Mouse (Mus musculus): ENCODE data around the gene Sync. TPM values are rescaled to one million over a fixed set of nuclear protein-coding genes. Genes with fewer than 3 reads are reported as not detected.

The Sync gene
- polyA plus RNA-seq, 1 experiment from 2014 or later: 1.8 TPM

- peaks cover 10% of the 10 kb centered on the region for H3K4me1 ChIP-seq
- ATAC-seq (ENCODE audit: low FRiP score): no peak
- 67% methylated on average over 5 of the region's 5 CpGs for WGBS
These were observed 20.6 kb upstream of the Sync start for GRCm38 (mm10) chr4:129266821-129267220.

GRCm38 (mm10) chr4:129268698-129269097 lies 18.7 kb upstream of the Sync start:
- WGBS: 35% methylated on average over 1 of the region's 1 CpGs
- Histone ChIP-seq H3K9me3 (replicated peaks) (no peaks in the 10 kb centered on the region), H3K4me3 (no peak overlapping the region), H3K27me3 (no peaks in the 10 kb centered on the region), H3K4me2 (replicated peaks) (no peak overlapping the region), H3K27ac (no peak overlapping the region), H3K4me1 (peaks cover 5% of the 10 kb centered on the region), H3K36me3 (no peaks in the 10 kb centered on the region), H3K9ac (no peak overlapping the region)
- ATAC-seq (ENCODE audit: low FRiP score): no peak

More at GRCm38 (mm10) chr4:129266821-129267220, 20.6 kb upstream of the Sync start:
- Histone ChIP-seq H3K4me3 (no peak overlapping the region), H3K9ac (no peak overlapping the region), H3K36me3 (no peaks in the 10 kb centered on the region), H3K27ac (no peak overlapping the region), H3K4me2 (replicated peaks) (no peak overlapping the region), H3K27me3 (no peaks in the 10 kb centered on the region), H3K9me3 (replicated peaks) (no peaks in the 10 kb centered on the region)

- Histone ChIP-seq H3K9ac (no peak overlapping the region), H3K4me2 (replicated peaks) (no peak overlapping the region), H3K27me3 (no peaks in the 10 kb centered on the region), H3K4me1 (peaks cover 4% of the 10 kb centered on the region; the same call in 1 of the 2 replicates), H3K4me3 (no peak overlapping the region), H3K27ac (no peak overlapping the region), H3K9me3 (replicated peaks) (no peaks in the 10 kb centered on the region), H3K36me3 (no peaks in the 10 kb centered on the region)
- ATAC-seq (ENCODE audit: low FRiP score): no peak
- 27% methylated on average over 15 of the region's 15 CpGs for WGBS
These were observed 15.2 kb upstream of the Sync start for GRCm38 (mm10) chr4:129271991-129272755.

GRCm38 (mm10) chr4:129272756-129273046 lies 14.7 kb upstream of the Sync start:
- Histone ChIP-seq H3K4me3 (no peak overlapping the region), H3K4me1 (peaks cover 4% of the 10 kb centered on the region; the same call in 1 of the 2 replicates), H3K9me3 (replicated peaks) (no peaks in the 10 kb centered on the region), H3K4me2 (replicated peaks) (no peak overlapping the region), H3K27ac (no peak overlapping the region), H3K27me3 (no peaks in the 10 kb centered on the region), H3K36me3 (no peaks in the 10 kb centered on the region), H3K9ac (no peak overlapping the region)
- ATAC-seq (ENCODE audit: low FRiP score): no peak
- 50% methylated on average over 5 of the region's 5 CpGs for WGBS

GRCm38 (mm10) chr4:129276453-129276865 lies 11.0 kb upstream of the Sync start:
- peak; percentile 73 for ATAC-seq (ENCODE audit: low FRiP score)
- no peak overlapping the region for H3K9ac ChIP-seq
- H3K4me1 ChIP-seq: peaks cover 4% of the 10 kb centered on the region; the same call in 1 of the 2 replicates
- 3% methylated on average over 18 of the region's 18 CpGs for whole genome bisulfite sequencing
- no peak overlapping the region for H3K27ac ChIP-seq
- no peaks in the 10 kb centered on the region for H3K9me3 ChIP-seq (replicated peaks)
- H3K4me2 ChIP-seq (replicated peaks): no peak overlapping the region
- H3K36me3 ChIP-seq: no peaks in the 10 kb centered on the region
- no peaks in the 10 kb centered on the region for H3K27me3 ChIP-seq
- H3K4me3 ChIP-seq: no peak overlapping the region

- WGBS: 82% methylated on average over 5 of the region's 5 CpGs
- Histone ChIP-seq H3K36me3 (no peaks in the 10 kb centered on the region), H3K4me3 (no peak overlapping the region), H3K4me1 (peaks cover 15% of the 10 kb centered on the region), H3K9ac (no peak overlapping the region), H3K27me3 (peaks cover 14% of the 10 kb centered on the region), H3K9me3 (replicated peaks) (no peaks in the 10 kb centered on the region), H3K4me2 (replicated peaks) (no peak overlapping the region), H3K27ac (no peak overlapping the region)
- no peak for ATAC-seq (ENCODE audit: low FRiP score)
These were observed 4.6 kb upstream of the Sync start for GRCm38 (mm10) chr4:129282786-129283185.

- no peaks in the 10 kb centered on the region for H3K36me3 ChIP-seq
- WGBS: 88% methylated on average over 5 of the region's 5 CpGs
- H3K9me3 ChIP-seq (replicated peaks): no peaks in the 10 kb centered on the region
- H3K9ac ChIP-seq: no peak overlapping the region
- no peak for ATAC-seq (ENCODE audit: low FRiP score)
- H3K4me3 ChIP-seq: no peak overlapping the region
- peaks cover 16% of the 10 kb centered on the region for H3K27me3 ChIP-seq
- H3K4me2 ChIP-seq (replicated peaks): no peak overlapping the region
- no peak overlapping the region for H3K27ac ChIP-seq
- peaks cover 15% of the 10 kb centered on the region for H3K4me1 ChIP-seq
These were observed 4.2 kb upstream of the Sync start for GRCm38 (mm10) chr4:129283226-129283625.

GRCm38 (mm10) chr4:129284685-129285084 lies 2.7 kb upstream of the Sync start:
- Histone ChIP-seq H3K4me3 (no peak overlapping the region), H3K27ac (no peak overlapping the region), H3K9me3 (replicated peaks) (no peaks in the 10 kb centered on the region), H3K27me3 (peaks cover 16% of the 10 kb centered on the region), H3K36me3 (no peaks in the 10 kb centered on the region), H3K9ac (no peak overlapping the region), H3K4me2 (replicated peaks) (no peak overlapping the region), H3K4me1 (peaks cover 15% of the 10 kb centered on the region)
- no peak for ATAC-seq (ENCODE audit: low FRiP score)
- WGBS: 89% methylated on average over 2 of the region's 2 CpGs

- peak overlapping the region; percentile 95 for H3K4me2 ChIP-seq (replicated peaks)
- no peaks in the 10 kb centered on the region for H3K36me3 ChIP-seq
- ATAC-seq (ENCODE audit: low FRiP score): peak; percentile 54; the same call in 1 of the 2 replicates
- no peak overlapping the region for H3K27ac ChIP-seq
- peaks cover 16% of the 10 kb centered on the region for H3K27me3 ChIP-seq
- peaks cover 15% of the 10 kb centered on the region for H3K4me1 ChIP-seq
- H3K4me3 ChIP-seq: 0 out of 2 replicates have a peak overlapping the region, but pooled peaks have one; percentile 48
- 65% methylated on average over 5 of the region's 5 CpGs for WGBS
- no peak overlapping the region for H3K9ac ChIP-seq
- no peaks in the 10 kb centered on the region for H3K9me3 ChIP-seq (replicated peaks)
These were observed 1.3 kb upstream of the Sync start for GRCm38 (mm10) chr4:129286001-129286682.

- H3K9me3 ChIP-seq (replicated peaks): no peaks in the 10 kb centered on the region
- no peaks in the 10 kb centered on the region for H3K36me3 ChIP-seq
- H3K4me1 ChIP-seq: peaks cover 15% of the 10 kb centered on the region
- H3K27me3 ChIP-seq: peaks cover 16% of the 10 kb centered on the region
- peak overlapping the region; percentile 65 for H3K9ac ChIP-seq
- WGBS: 2% methylated on average over 28 of the region's 28 CpGs
- H3K4me3 ChIP-seq: peak overlapping the region; percentile 48
- H3K27ac ChIP-seq: no peak overlapping the region
- peak overlapping the region; percentile 95 for H3K4me2 ChIP-seq (replicated peaks)
- ATAC-seq (ENCODE audit: low FRiP score): peak; percentile 50; the same call in 1 of the 2 replicates
These were observed 540 bp upstream of the Sync start for GRCm38 (mm10) chr4:129286683-129287471.

- H3K27ac ChIP-seq: no peak overlapping the region
- peaks cover 15% of the 10 kb centered on the region for H3K4me1 ChIP-seq
- H3K4me3 ChIP-seq: no peak overlapping the region
- H3K27me3 ChIP-seq: peaks cover 17% of the 10 kb centered on the region
- no peaks in the 10 kb centered on the region for H3K9me3 ChIP-seq (replicated peaks)
- H3K36me3 ChIP-seq: no peaks in the 10 kb centered on the region
- H3K4me2 ChIP-seq (replicated peaks): peak overlapping the region; percentile 95
- WGBS: 41% methylated on average over 3 of the region's 3 CpGs
- no peak overlapping the region for H3K9ac ChIP-seq
- no peak for ATAC-seq (ENCODE audit: low FRiP score)
These were observed 650 bp downstream of the Sync start for GRCm38 (mm10) chr4:129288067-129288466.

GRCm38 (mm10) chr4:129289671-129290070 lies 2.3 kb downstream of the Sync start:
- no peak for ATAC-seq (ENCODE audit: low FRiP score)
- H3K4me1 ChIP-seq: peaks cover 15% of the 10 kb centered on the region
- H3K27me3 ChIP-seq: peaks cover 23% of the 10 kb centered on the region
- H3K27ac ChIP-seq: no peak overlapping the region
- WGBS: 89% methylated on average over 8 of the region's 8 CpGs
- H3K4me3 ChIP-seq: no peak overlapping the region
- no peak overlapping the region for H3K4me2 ChIP-seq (replicated peaks)
- H3K36me3 ChIP-seq: no peaks in the 10 kb centered on the region
- no peaks in the 10 kb centered on the region for H3K9me3 ChIP-seq (replicated peaks)
- H3K9ac ChIP-seq: no peak overlapping the region
